Mouse (Mus musculus): ENCODE data around the gene Ptpn22. TPM values are rescaled to one million over a fixed set of nuclear protein-coding genes. Genes with fewer than 3 reads are reported as not detected.

The Ptpn22 gene
- total RNA-seq, 2 experiments from 2014 or later, result 0.57 to 0.72 TPM

GRCm38 (mm10) chr3:103927511-103927910, 67.9 kb downstream of the Ptpn22 start:
- peak; percentile 11 for DNase-seq

GRCm38 (mm10) chr3:103944794-103945562, 85.4 kb downstream of the Ptpn22 start:
- DNase-seq, result no peak

GRCm38 (mm10) chr3:103948666-103949065, 89.1 kb downstream of the Ptpn22 start:
- DNase-seq, result no peak

GRCm38 (mm10) chr3:103960622-103961021, 101.0 kb downstream of the Ptpn22 start:
- DNase-seq, result no peak

Other genes with a start within 250 kb of the Ptpn22 start
- gene Atg4a-ps, start 213.7 kb upstream of the Ptpn22 start, total RNA-seq (2021), result 1 to 10 TPM in 1 of 2 experiments, not detected in 1; 2.1 TPM
- 10 to 100 TPM; 11.8 to 13.0 TPM for gene Olfml3, start 121.8 kb upstream of the Ptpn22 start, total RNA-seq (2021)
- gene Gm10964, start 120.4 kb upstream of the Ptpn22 start, total RNA-seq (2021), result not detected
- 10 to 100 TPM; 96.7 to 98.2 TPM for gene Hipk1, start 68.2 kb upstream of the Ptpn22 start, total RNA-seq (2021)
- gene Dclre1b, start 50.4 kb upstream of the Ptpn22 start, total RNA-seq (2021), result 10 to 100 TPM; 13.6 to 14.2 TPM
- gene Ap4b1, start 50.3 kb upstream of the Ptpn22 start, total RNA-seq (2021), result 1 to 10 TPM; 8.6 to 9.1 TPM
- under 1 TPM in 1 of 2 experiments, not detected in 1; 0.27 TPM for gene Gm43064, start 50.2 kb upstream of the Ptpn22 start, total RNA-seq (2021)
- gene Bcl2l15, start 27.2 kb upstream of the Ptpn22 start, total RNA-seq (2021), result not detected
- 1 to 10 TPM; 9.1 to 9.8 TPM for gene Rsbn1, start 54.3 kb downstream of the Ptpn22 start, total RNA-seq (2021)
- gene Phtf1, start 108.3 kb downstream of the Ptpn22 start, total RNA-seq (2021), result 10 to 100 TPM; 12.7 to 16.6 TPM